Mouse (Mus musculus) pancreas, adult 10 weeks (tissue): ENCODE results near the gene Smg8. TPM values are rescaled to one million over a fixed set of nuclear protein-coding genes. Genes with fewer than 3 reads are reported as not detected.

ENCODE experiments used
- polyA plus RNA-seq: library from polyadenylated mRNA; stranded (reverse); fragments of 350-450 nt; fragmentation: Illumina TruSeq; extraction: RNeasy Lipid Tissue Mini Kit (QIAGEN cat#74804); gene quantifications from one replicate; pipeline ENCODE4 v1.2.3, GENCODE M21; 2015; ENCODE audit warnings: low read depth, low replicate concordance; ENCODE audit not compliant: insufficient read depth

Smg8 gene
- polyA plus RNA-seq, result 1.9 TPM

GRCm38 (mm10) chr11:87086290-87086984, at the start of gene Smg8:
Gene Smg8, minus strand, starts transcription at chr11:87086774.

DNA sequence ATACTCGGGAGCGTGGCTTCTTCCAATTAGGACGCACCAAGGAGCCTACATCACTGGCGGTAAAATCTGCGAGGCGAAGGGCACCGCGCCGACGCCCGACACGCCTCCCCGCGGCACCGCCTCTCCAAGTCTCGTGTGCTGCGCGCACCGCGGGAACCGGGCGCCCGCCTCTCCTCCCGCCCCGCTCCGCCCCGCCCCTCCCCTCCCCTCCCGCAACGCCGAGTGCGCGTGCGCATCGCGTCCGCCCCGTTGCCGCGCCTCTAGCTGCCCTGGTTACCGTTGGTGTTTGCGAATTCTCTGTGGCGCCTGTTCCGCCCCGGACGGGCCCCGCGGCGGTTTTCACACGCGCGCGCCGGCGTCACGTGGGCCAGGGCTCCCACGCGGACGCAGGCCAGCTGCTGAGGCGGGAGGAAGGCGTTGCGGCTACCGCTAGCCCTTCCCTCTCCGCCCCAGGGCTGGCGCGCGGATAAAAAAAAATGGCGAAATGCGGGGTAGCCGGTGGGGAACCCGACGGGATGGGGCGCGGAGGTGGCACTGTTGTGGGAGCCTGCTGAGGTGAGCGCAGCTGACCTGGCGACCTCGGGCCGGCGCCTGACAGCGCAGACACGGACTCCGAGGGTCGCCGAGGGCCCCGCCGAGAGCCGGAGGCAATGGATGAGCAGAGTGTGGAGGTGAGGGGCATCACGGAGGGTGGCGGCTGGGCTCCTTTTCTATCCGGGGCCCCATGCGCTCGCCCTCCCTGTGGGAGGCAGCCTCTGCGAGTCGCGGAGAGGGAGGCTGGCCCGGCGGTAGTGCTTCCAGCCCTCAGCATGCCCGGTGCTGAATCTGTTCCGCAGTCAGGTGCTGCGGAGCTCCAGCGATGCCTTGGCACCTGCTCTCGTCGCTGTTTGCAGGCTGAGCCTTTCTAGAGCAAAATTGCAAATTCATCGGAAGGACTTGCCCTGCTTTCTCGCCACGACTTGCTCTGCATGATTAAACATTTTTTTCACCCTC, 40.5 kb upstream of the Smg8 start, which contains the start of gene Trim37:
Trim37 (plus strand) TSS at position 254 of the 993 bp plus-strand sequence.

DNA sequence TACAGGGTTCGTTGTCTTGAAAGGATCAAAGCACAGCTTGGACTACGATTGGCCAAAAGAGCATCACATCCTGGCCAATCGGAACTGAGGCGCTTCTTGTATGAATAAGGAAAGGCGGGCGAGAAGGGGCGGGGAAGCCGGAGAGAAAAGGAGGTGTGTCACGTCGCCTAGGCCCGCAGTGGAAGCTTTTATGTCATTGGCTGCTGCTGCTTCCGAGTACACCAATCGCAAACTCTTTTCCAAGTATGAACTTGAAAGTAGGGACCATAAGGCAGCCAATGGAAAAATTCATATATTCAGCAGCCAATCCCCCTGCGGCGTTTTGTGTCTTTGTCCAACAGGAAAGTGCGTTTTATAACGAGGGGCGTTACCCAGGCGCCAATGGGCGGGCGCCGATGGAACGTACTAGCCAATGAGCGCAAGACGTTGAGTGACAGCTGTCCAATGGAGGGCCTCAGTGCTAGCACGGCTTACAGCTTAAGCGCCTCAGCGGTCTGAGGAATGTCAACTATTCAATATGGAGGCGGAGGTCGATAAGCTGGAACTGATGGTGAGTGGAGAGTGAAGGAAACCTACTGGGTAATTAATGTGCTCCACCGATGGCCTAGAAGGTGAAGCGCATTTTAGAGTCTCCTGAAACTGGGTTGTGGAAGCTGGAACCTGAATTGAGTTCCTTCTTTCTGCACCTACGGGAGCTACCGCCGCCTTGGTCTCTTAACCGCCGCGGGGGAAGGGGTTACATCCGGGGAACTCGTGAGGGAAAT, 22.4 kb upstream of the Smg8 start, which contains the start of gene Ska2:
Ska2 (plus strand) TSS at position 480 of the 764 bp plus-strand sequence.

DNA sequence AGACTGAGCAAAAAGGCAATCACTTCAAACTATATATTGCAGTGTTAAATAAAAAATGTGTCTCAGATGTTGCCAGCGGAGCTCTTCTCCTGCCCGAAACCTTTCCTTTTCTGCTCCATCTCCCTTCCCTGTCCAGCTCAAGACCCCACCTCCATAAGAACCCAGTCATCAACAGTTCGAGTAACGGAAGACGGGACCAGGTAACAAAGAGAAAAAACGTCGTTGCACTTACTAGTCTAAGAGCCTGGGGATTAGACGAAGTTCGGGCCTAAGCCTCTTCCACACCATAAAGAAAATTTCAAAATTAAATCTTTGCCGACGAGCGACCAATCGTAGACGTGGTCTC, 21.8 kb upstream of the Smg8 start, which contains the start of gene Prr11:
Prr11 (minus strand) TSS at position 300 of the 346 bp plus-strand sequence.

DNA sequence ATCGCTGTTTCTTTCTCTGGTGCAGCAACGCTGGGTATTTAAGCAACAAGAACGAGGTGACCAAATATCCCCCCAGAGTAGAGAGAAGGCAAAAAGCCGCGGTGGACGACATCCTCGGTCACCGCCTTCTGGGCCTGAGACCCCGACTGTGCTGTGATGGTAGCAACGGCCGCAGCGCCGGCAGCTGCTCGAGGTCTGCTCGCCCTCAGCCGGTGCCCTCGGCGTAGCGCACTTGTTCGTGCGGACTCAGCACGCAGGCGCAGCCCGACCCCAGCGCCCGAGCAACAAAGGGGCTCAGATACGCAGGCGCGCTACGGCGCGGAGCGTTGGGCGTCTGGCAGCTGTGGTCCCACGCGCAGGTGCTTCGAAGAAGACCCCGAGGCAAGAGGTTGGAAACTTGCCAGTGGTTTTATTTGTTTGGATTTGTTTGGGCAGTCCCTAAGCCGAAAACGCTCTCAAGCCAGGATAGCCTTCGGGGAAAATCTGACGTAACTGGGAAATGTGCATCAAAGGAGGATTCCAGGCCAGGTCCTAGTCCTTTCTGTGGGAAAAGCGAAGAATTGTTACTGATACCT, 12.6 kb downstream of the Smg8 start, which contains the start of gene Gdpd1:
Gdpd1 (minus strand) TSS at position 197 of the 575 bp plus-strand sequence.

Other genes starting within 250 kb of the Smg8 start
- 5.9 TPM for gene Ypel2, start 93.1 kb downstream of the Smg8 start, polyA plus RNA-seq
- 2.6 TPM for gene Gdpd1, start 12.7 kb downstream of the Smg8 start, polyA plus RNA-seq
- gene Prr11, start 21.9 kb upstream of the Smg8 start, polyA plus RNA-seq, result not detected
- gene Ska2, start 22.5 kb upstream of the Smg8 start, polyA plus RNA-seq, result 3.9 TPM
- 2.8 TPM for gene Trim37, start 40.3 kb upstream of the Smg8 start, polyA plus RNA-seq